Mouse (Mus musculus): Measurements from ENCODE around the gene Alox5ap. TPM values are rescaled to one million over a fixed set of nuclear protein-coding genes. Genes with fewer than 3 reads are reported as not detected.

Gene Alox5ap
- total and polyA plus RNA-seq, 3 experiments = 19.9 to 25.5 (median 21.1) TPM

GRCm38 (mm10) chr5:149264878-149265279 is 312 bp downstream of the Alox5ap start:
- Histone ChIP-seq H3K4me3 (no peak overlapping the region), H3K36me3 (ENCODE audit: control insufficient read depth, insufficient read depth, low read length) (no peaks in the 10 kb centered on the region), H3K79me2 (replicated peaks; ENCODE audit: control insufficient read depth, insufficient read depth, low read length) (no peaks in the 10 kb centered on the region), H3K27ac (no peak overlapping the region), H3K9ac (ENCODE audit: low read depth, low read length) (0 out of 2 replicates have a peak overlapping the region, but pooled peaks have one; percentile 50), H3K27me3 (ENCODE audit: control insufficient read depth, insufficient read depth, low read length) (no peaks in the 10 kb centered on the region), H3K4me1 (ENCODE audit: control insufficient read depth, insufficient read depth, low read length) (no peaks in the 10 kb centered on the region)
- DNase-seq = peak in 1 of 2 experiments; percentile 64
- intact Hi-C loops (cut with DNase I) = no loop called here
- 0 out of 2 replicates have a peak, but pooled peaks have one; percentile 48 for TF ChIP-seq POLR2A (IDR thresholded peaks at IDR 0.05; ENCODE audit: insufficient read depth, low read depth, low read length)
- TF ChIP-seq EP300 (IDR thresholded peaks at IDR 0.05; ENCODE audit: insufficient read depth, low read depth, low read length) = no peak
- WGBS = 52% methylated on average over 6 of the region's 6 CpGs

GRCm38 (mm10) chr5:149266761-149267221 is 2.2 kb downstream of the Alox5ap start:
- peak in 1 of 2 experiments; percentile 30 for DNase-seq
- intact Hi-C loops (cut with DNase I) = no loop called here
- Histone ChIP-seq H3K36me3 (ENCODE audit: control insufficient read depth, insufficient read depth, low read length) (no peaks in the 10 kb centered on the region), H3K9ac (ENCODE audit: low read depth, low read length) (no peak overlapping the region), H3K79me2 (replicated peaks; ENCODE audit: control insufficient read depth, insufficient read depth, low read length) (no peaks in the 10 kb centered on the region), H3K4me3 (no peak overlapping the region), H3K27me3 (ENCODE audit: control insufficient read depth, insufficient read depth, low read length) (no peaks in the 10 kb centered on the region), H3K4me1 (ENCODE audit: control insufficient read depth, insufficient read depth, low read length) (no peaks in the 10 kb centered on the region), H3K27ac (no peak overlapping the region)
- WGBS = 54% methylated on average over 8 of the region's 8 CpGs
- TF ChIP-seq POLR2A (IDR thresholded peaks at IDR 0.05; ENCODE audit: insufficient read depth, low read depth, low read length) = no peak
- TF ChIP-seq CTCF (IDR thresholded peaks at IDR 0.05) = no peak
- TF ChIP-seq EP300 (IDR thresholded peaks at IDR 0.05; ENCODE audit: insufficient read depth, low read depth, low read length) = no peak

GRCm38 (mm10) chr5:149267493-149267892 is 2.9 kb downstream of the Alox5ap start:
- Histone ChIP-seq H3K79me2 (replicated peaks; ENCODE audit: control insufficient read depth, insufficient read depth, low read length) (no peaks in the 10 kb centered on the region), H3K27ac (no peak overlapping the region), H3K4me1 (ENCODE audit: control insufficient read depth, insufficient read depth, low read length) (no peaks in the 10 kb centered on the region), H3K36me3 (ENCODE audit: control insufficient read depth, insufficient read depth, low read length) (no peaks in the 10 kb centered on the region), H3K27me3 (ENCODE audit: control insufficient read depth, insufficient read depth, low read length) (no peaks in the 10 kb centered on the region), H3K4me3 (no peak overlapping the region), H3K9ac (ENCODE audit: low read depth, low read length) (no peak overlapping the region)
- intact Hi-C loops (cut with DNase I) = no loop called here
- WGBS = 48% methylated on average over 4 of the region's 4 CpGs
- DNase-seq = no peak
- TF ChIP-seq CTCF (IDR thresholded peaks at IDR 0.05) (no peak), EP300 (IDR thresholded peaks at IDR 0.05; ENCODE audit: insufficient read depth, low read depth, low read length) (no peak)

GRCm38 (mm10) chr5:149271291-149271690 is 6.7 kb downstream of the Alox5ap start:
- Histone ChIP-seq H3K36me3 (ENCODE audit: control insufficient read depth, insufficient read depth, low read length) (no peaks in the 10 kb centered on the region), H3K9ac (ENCODE audit: low read depth, low read length) (no peak overlapping the region), H3K79me2 (replicated peaks; ENCODE audit: control insufficient read depth, insufficient read depth, low read length) (no peaks in the 10 kb centered on the region), H3K4me1 (ENCODE audit: control insufficient read depth, insufficient read depth, low read length) (peaks cover 2% of the 10 kb centered on the region; the same call in 1 of the 2 replicates), H3K4me3 (no peak overlapping the region), H3K27me3 (ENCODE audit: control insufficient read depth, insufficient read depth, low read length) (no peaks in the 10 kb centered on the region), H3K27ac (no peak overlapping the region)
- intact Hi-C loops (cut with DNase I) = loop anchor here (5.0 kb wide), 1 partner anchor 66 kb away; no protein-coding TSS in a partner anchor
- 95% methylated on average over 3 of the region's 3 CpGs for WGBS
- no peak for DNase-seq
- TF ChIP-seq CTCF (IDR thresholded peaks at IDR 0.05) (peak; percentile 14; the same call in 1 of the 2 replicates), EP300 (IDR thresholded peaks at IDR 0.05; ENCODE audit: insufficient read depth, low read depth, low read length) (no peak)

- intact Hi-C loops (cut with DNase I) = loop anchor here (5.0 kb wide), 1 partner anchor 65 kb away; no protein-coding TSS in a partner anchor
- 49% methylated on average over 4 of the region's 4 CpGs for WGBS
- Histone ChIP-seq H3K27ac (no peak overlapping the region), H3K4me1 (ENCODE audit: control insufficient read depth, insufficient read depth, low read length) (peaks cover 2% of the 10 kb centered on the region; the same call in 1 of the 2 replicates), H3K36me3 (ENCODE audit: control insufficient read depth, insufficient read depth, low read length) (no peaks in the 10 kb centered on the region), H3K9ac (ENCODE audit: low read depth, low read length) (no peak overlapping the region), H3K4me3 (no peak overlapping the region), H3K27me3 (ENCODE audit: control insufficient read depth, insufficient read depth, low read length) (no peaks in the 10 kb centered on the region), H3K79me2 (replicated peaks; ENCODE audit: control insufficient read depth, insufficient read depth, low read length) (no peaks in the 10 kb centered on the region)
- peak in 1 of 2 experiments; percentile 59 for DNase-seq
- TF ChIP-seq POLR2A (IDR thresholded peaks at IDR 0.05; ENCODE audit: insufficient read depth, low read depth, low read length) = no peak
- no peak for TF ChIP-seq EP300 (IDR thresholded peaks at IDR 0.05; ENCODE audit: insufficient read depth, low read depth, low read length)
- TF ChIP-seq CTCF (IDR thresholded peaks at IDR 0.05) = no peak
Measured at GRCm38 (mm10) chr5:149272535-149272934, 8.0 kb downstream of the Alox5ap start.

GRCm38 (mm10) chr5:149274390-149275104 is 10.0 kb downstream of the Alox5ap start:
- WGBS = 82% methylated on average over 15 of the region's 15 CpGs
- Histone ChIP-seq H3K27me3 (ENCODE audit: control insufficient read depth, insufficient read depth, low read length) (no peaks in the 10 kb centered on the region), H3K79me2 (replicated peaks; ENCODE audit: control insufficient read depth, insufficient read depth, low read length) (no peaks in the 10 kb centered on the region), H3K9ac (ENCODE audit: low read depth, low read length) (no peak overlapping the region), H3K36me3 (ENCODE audit: control insufficient read depth, insufficient read depth, low read length) (no peaks in the 10 kb centered on the region), H3K4me1 (ENCODE audit: control insufficient read depth, insufficient read depth, low read length) (peaks cover 2% of the 10 kb centered on the region; the same call in 1 of the 2 replicates), H3K4me3 (no peak overlapping the region), H3K27ac (no peak overlapping the region)
- intact Hi-C loops (cut with DNase I) = loop anchor here (5.0 kb wide), 1 partner anchor 63 kb away; no protein-coding TSS in a partner anchor
- DNase-seq = peak; percentile 33 to 72
- TF ChIP-seq POLR2A (IDR thresholded peaks at IDR 0.05; ENCODE audit: insufficient read depth, low read depth, low read length) (0 out of 2 replicates have a peak, but pooled peaks have one; percentile 30), EP300 (IDR thresholded peaks at IDR 0.05; ENCODE audit: insufficient read depth, low read depth, low read length) (no peak), CTCF (IDR thresholded peaks at IDR 0.05) (no peak)
